Mouse (Mus musculus) neural tube, embryonic 11.5 days (tissue): ENCODE results near the gene Rtn3. TPM values are rescaled to one million over a fixed set of nuclear protein-coding genes. Genes with fewer than 3 reads are reported as not detected.
"Not testable (repeated sequence)": the region's sequence is repeated elsewhere in the genome, so short reads cannot be mapped to it uniquely, and the experiment has no call there.

Experiments used
- ATAC-seq: fragments of 200-750 bp; cut with Nextera tagmentation; 2 replicates; pipeline ENCODE4 v1.8.0; 2017; ENCODE audit warnings: moderate number of reproducible peaks, mild to moderate bottlenecking, moderate TSS enrichment, moderate library complexity; ENCODE audit not compliant: insufficient read depth, low FRiP score, low TSS enrichment
- DNase-seq: peaks from one replicate; pipeline ENCODE4 v3.0.0-alpha.2; 2015; ENCODE audit warnings: low spot score
- H3K27ac ChIP-seq: fragments of 300-500 bp; sonication (generic); 2 replicates; pipeline ENCODE4 v1.5.1; 2014; ENCODE audit warnings: low read depth, mild to moderate bottlenecking, low read length
- H3K27me3 ChIP-seq: fragments of 300-500 bp; sonication (generic); 2 replicates; pipeline ENCODE4 v1.6.1; 2014; ENCODE audit warnings: mild to moderate bottlenecking, low read length, mixed read lengths; ENCODE audit not compliant: control insufficient read depth, insufficient read depth
- H3K36me3 ChIP-seq: fragments of 300-500 bp; sonication (generic); 2 replicates; pipeline ENCODE4 v1.6.1; 2014; ENCODE audit warnings: mild to moderate bottlenecking, low read length, moderate library complexity, mixed read lengths; ENCODE audit not compliant: control insufficient read depth, insufficient read depth
- H3K4me1 ChIP-seq: fragments of 300-500 bp; sonication (generic); 2 replicates; pipeline ENCODE4 v1.6.1; 2014; ENCODE audit warnings: low read length, mixed read lengths; ENCODE audit not compliant: control insufficient read depth, insufficient read depth
- H3K4me2 ChIP-seq: fragments of 300-500 bp; sonication (generic); 2 replicates; pipeline ENCODE4 v1.6.1; 2014; ENCODE audit warnings: low read depth, mild to moderate bottlenecking, moderate library complexity
- H3K4me3 ChIP-seq: fragments of 300-500 bp; sonication (generic); 2 replicates; pipeline ENCODE4 v1.5.1; 2014; ENCODE audit warnings: low read depth, low read length
- H3K9ac ChIP-seq: fragments of 300-500 bp; sonication (generic); 2 replicates; pipeline ENCODE4 v1.6.1; 2014; ENCODE audit warnings: mild to moderate bottlenecking, low read length
- H3K9me3 ChIP-seq: fragments of 300-500 bp; sonication (generic); 2 replicates; pipeline ENCODE4 v1.6.1; 2016; ENCODE audit warnings: low read length; ENCODE audit not compliant: control insufficient read depth
- WGBS: fragments of 180-500 bp; shearing (Covaris S2); extraction: QIAGEN DNeasy Blood & Tissue Kit; methylation state at CpG from one replicate; pipeline ENCODE4 v1.1.7; 2014; 5-methylcytosine and 5-hydroxymethylcytosine counted together
- polyA plus RNA-seq: library from polyadenylated mRNA; unstranded; fragments of >200 nt; fragmentation: Nextera tagmentation; extraction: Ambion mirVana; gene quantifications from 2 replicates; pipeline ENCODE4 v1.2.1, GENCODE M21; 2014

Gene Rtn3
- polyA plus RNA-seq, 1 experiment from 2014 or later = 255 TPM

- no peaks in the 10 kb centered on the region for H3K36me3 ChIP-seq
- no peaks in the 10 kb centered on the region for H3K4me1 ChIP-seq
- H3K9ac ChIP-seq = no peak overlapping the region
- no peak overlapping the region for H3K27ac ChIP-seq
- H3K4me2 ChIP-seq = no peak overlapping the region
- 91% methylated on average over 1 of the region's 1 CpGs for WGBS
- ATAC-seq (no peak), DNase-seq (no peak)
- no peaks in the 10 kb centered on the region for H3K9me3 ChIP-seq
- H3K4me3 ChIP-seq = no peak overlapping the region
- no peaks in the 10 kb centered on the region for H3K27me3 ChIP-seq
These were observed 33.4 kb upstream of the Rtn3 start for GRCm38 (mm10) chr19:7516437-7516836.

GRCm38 (mm10) chr19:7508026-7508425 lies 24.9 kb upstream of the Rtn3 start:
- Histone ChIP-seq H3K27me3 (no peaks in the 10 kb centered on the region), H3K4me2 (no peak overlapping the region), H3K4me3 (no peak overlapping the region), H3K9ac (no peak overlapping the region), H3K9me3 (no peaks in the 10 kb centered on the region), H3K36me3 (0 out of 2 replicates have a peak, but pooled peaks cover 2% of the 10 kb centered on the region), H3K4me1 (no peaks in the 10 kb centered on the region), H3K27ac (no peak overlapping the region)
- no peak for ATAC-seq
- 74% methylated on average over 4 of the region's 4 CpGs for WGBS
- DNase-seq = no peak

- no peak for DNase-seq
- Histone ChIP-seq H3K9ac (no peak overlapping the region), H3K4me3 (no peak overlapping the region), H3K27me3 (no peaks in the 10 kb centered on the region), H3K36me3 (0 out of 2 replicates have a peak, but pooled peaks cover 2% of the 10 kb centered on the region), H3K9me3 (no peaks in the 10 kb centered on the region), H3K4me2 (no peak overlapping the region), H3K27ac (no peak overlapping the region), H3K4me1 (no peaks in the 10 kb centered on the region)
- no peak for ATAC-seq
- WGBS = 79% methylated on average over 1 of the region's 1 CpGs
These were observed 23.2 kb upstream of the Rtn3 start for GRCm38 (mm10) chr19:7506321-7506720.

- Histone ChIP-seq H3K9me3 (no peaks in the 10 kb centered on the region), H3K4me3 (no peak overlapping the region), H3K9ac (no peak overlapping the region), H3K27ac (no peak overlapping the region), H3K36me3 (no peaks in the 10 kb centered on the region), H3K27me3 (no peaks in the 10 kb centered on the region), H3K4me2 (no peak overlapping the region), H3K4me1 (no peaks in the 10 kb centered on the region)
- no peak for DNase-seq
- ATAC-seq = no peak
- WGBS = 88% methylated on average over 2 of the region's 2 CpGs
These were observed 19.4 kb upstream of the Rtn3 start for GRCm38 (mm10) chr19:7502432-7502831.

GRCm38 (mm10) chr19:7500701-7501100 lies 17.6 kb upstream of the Rtn3 start:
- Histone ChIP-seq H3K4me3 (no peak overlapping the region), H3K27ac (no peak overlapping the region), H3K9ac (no peak overlapping the region), H3K36me3 (no peaks in the 10 kb centered on the region), H3K27me3 (no peaks in the 10 kb centered on the region), H3K4me2 (no peak overlapping the region), H3K9me3 (no peaks in the 10 kb centered on the region), H3K4me1 (no peaks in the 10 kb centered on the region)
- ATAC-seq (no peak), DNase-seq (no peak)
- 93% methylated on average over 1 of the region's 1 CpGs for WGBS

GRCm38 (mm10) chr19:7498816-7499215 lies 15.7 kb upstream of the Rtn3 start:
- Histone ChIP-seq H3K4me3 (no peak overlapping the region), H3K9ac (no peak overlapping the region), H3K4me1 (no peaks in the 10 kb centered on the region), H3K4me2 (no peak overlapping the region), H3K36me3 (no peaks in the 10 kb centered on the region), H3K27me3 (no peaks in the 10 kb centered on the region), H3K27ac (no peak overlapping the region), H3K9me3 (no peaks in the 10 kb centered on the region)
- 98% methylated on average over 2 of the region's 2 CpGs for WGBS
- ATAC-seq = no peak
- DNase-seq = no peak

- not testable (repeated sequence) for H3K9me3 ChIP-seq, DNase-seq, H3K27ac ChIP-seq, ATAC-seq, H3K36me3 ChIP-seq, H3K4me3 ChIP-seq, H3K9ac ChIP-seq, H3K4me2 ChIP-seq, H3K4me1 ChIP-seq, H3K27me3 ChIP-seq
- whole genome bisulfite sequencing = 90% methylated on average over 1 of the region's 1 CpGs
These were observed 13.0 kb upstream of the Rtn3 start for GRCm38 (mm10) chr19:7496070-7496469.

- Histone ChIP-seq H3K9me3 (no peaks in the 10 kb centered on the region), H3K4me2 (peak overlapping the region; percentile 81), H3K4me1 (no peaks in the 10 kb centered on the region), H3K36me3 (no peaks in the 10 kb centered on the region), H3K9ac (peak overlapping the region; percentile 78), H3K27me3 (no peaks in the 10 kb centered on the region), H3K4me3 (peak overlapping the region; percentile 63), H3K27ac (no peak overlapping the region)
- ATAC-seq (no peak), DNase-seq (no peak)
- WGBS = 50% methylated on average over 14 of the region's 14 CpGs
These were observed 12.3 kb upstream of the Rtn3 start for GRCm38 (mm10) chr19:7495221-7496038.
